Mouse (Mus musculus) hindbrain, postnatal 0 days (tissue): ENCODE data around the gene Tmem132d. TPM values are rescaled to one million over a fixed set of nuclear protein-coding genes. Genes with fewer than 3 reads are reported as not detected.
"Not testable (repeated sequence)": the region's sequence is repeated elsewhere in the genome, so short reads cannot be mapped to it uniquely, and the experiment has no call there.

Experiments
- ATAC-seq: fragments of 200-750 bp; cut with Nextera tagmentation; 2 replicates; pipeline ENCODE4 v1.8.0; 2017; ENCODE audit warnings: mild to moderate bottlenecking, moderate TSS enrichment, moderate library complexity
- DNase-seq: peaks from one replicate; pipeline ENCODE4 v3.0.0-alpha.2; 2015; ENCODE audit warnings: low spot score
- H3K27ac ChIP-seq: fragments of 300-500 bp; sonication (generic); 2 replicates; pipeline ENCODE4 v1.5.1; 2014; ENCODE audit warnings: mild to moderate bottlenecking
- H3K27me3 ChIP-seq: fragments of 300-500 bp; sonication (generic); 2 replicates; pipeline ENCODE4 v1.6.1; 2014; ENCODE audit warnings: low read length, mixed read lengths; ENCODE audit not compliant: insufficient read depth
- H3K36me3 ChIP-seq: fragments of 300-500 bp; sonication (generic); 2 replicates; pipeline ENCODE4 v1.6.1; 2014; ENCODE audit warnings: low read length, mixed read lengths; ENCODE audit not compliant: insufficient read depth
- H3K4me1 ChIP-seq: fragments of 300-500 bp; sonication (generic); 2 replicates; pipeline ENCODE4 v1.6.1; 2014; ENCODE audit warnings: antibody characterized with exemption, low read length, mixed read lengths; ENCODE audit not compliant: insufficient read depth
- H3K4me2 ChIP-seq: fragments of 300-500 bp; sonication (generic); 2 replicates; pipeline ENCODE4 v1.6.1; 2014; ENCODE audit warnings: low read depth, mild to moderate bottlenecking, low read length, moderate library complexity, mixed read lengths
- H3K4me3 ChIP-seq: fragments of 300-500 bp; sonication (generic); 2 replicates; pipeline ENCODE4 v1.5.1; 2014; ENCODE audit warnings: low read length
- H3K9ac ChIP-seq: fragments of 300-500 bp; sonication (generic); replicated peaks from 2 replicates; pipeline ENCODE4 v1.6.1; 2014; ENCODE audit warnings: mild to moderate bottlenecking, low read length, moderate library complexity, mixed read lengths
- H3K9me3 ChIP-seq: fragments of 300-500 bp; sonication (generic); 2 replicates; pipeline ENCODE4 v1.6.1; 2016; ENCODE audit warnings: low read length, mixed read lengths
- CTCF ChIP-seq: IDR thresholded peaks from 2 replicates; pipeline ENCODE4 v1.5.1; 2016; ENCODE audit warnings: antibody characterized with exemption, control low read depth, low read depth
- WGBS: fragments of 180-500 bp; shearing (Covaris S2); extraction: QIAGEN DNeasy Blood & Tissue Kit; methylation state at CpG from one replicate; pipeline ENCODE4 v1.1.7; 2014; 5-methylcytosine and 5-hydroxymethylcytosine counted together
- polyA plus RNA-seq: library from polyadenylated mRNA; unstranded; fragments of >200 nt; fragmentation: Nextera tagmentation; extraction: Ambion mirVana; gene quantifications from 2 replicates; pipeline ENCODE4 v1.2.1, GENCODE M21; 2015
- total RNA-seq: library from RNA; depleted of rRNA; stranded (reverse); fragments of >200 nt; gene quantifications from 2 replicates; pipeline ENCODE4 v1.2.3, GENCODE M21; 2014

The Tmem132d gene
- total and polyA plus RNA-seq, 2 experiments from 2014 or later, result 5.8 to 28.9 TPM

- H3K27ac ChIP-seq, result no peak overlapping the region
- H3K4me2 ChIP-seq, result no peak overlapping the region
- no peak for TF ChIP-seq CTCF
- ATAC-seq (no peak), DNase-seq (no peak)
- H3K36me3 ChIP-seq, result no peaks in the 10 kb centered on the region
- H3K9ac ChIP-seq, result no peak overlapping the region
- no peaks in the 10 kb centered on the region for H3K27me3 ChIP-seq
- no peaks in the 10 kb centered on the region for H3K9me3 ChIP-seq
- no peaks in the 10 kb centered on the region for H3K4me1 ChIP-seq
- WGBS, result 63% methylated on average over 4 of the region's 4 CpGs
- H3K4me3 ChIP-seq, result no peak overlapping the region
Measured at GRCm38 (mm10) chr5:127758576-127758975, 674.3 kb downstream of the Tmem132d start.

GRCm38 (mm10) chr5:127756671-127757423 is 676.0 kb downstream of the Tmem132d start:
- Histone ChIP-seq H3K27me3 (no peaks in the 10 kb centered on the region), H3K36me3 (no peaks in the 10 kb centered on the region), H3K4me3 (no peak overlapping the region), H3K4me2 (no peak overlapping the region), H3K4me1 (peaks cover under 1% of the 10 kb centered on the region; the same call in 1 of the 2 replicates), H3K9ac (no peak overlapping the region), H3K27ac (no peak overlapping the region), H3K9me3 (no peaks in the 10 kb centered on the region)
- peak; percentile 49 for TF ChIP-seq CTCF
- 88% methylated on average over 4 of the region's 4 CpGs for WGBS
- DNase-seq, result no peak
- no peak for ATAC-seq

- 65% methylated on average over 3 of the region's 3 CpGs for WGBS
- DNase-seq, result peak; percentile 40
- Histone ChIP-seq H3K36me3 (no peaks in the 10 kb centered on the region), H3K9ac (no peak overlapping the region), H3K9me3 (no peaks in the 10 kb centered on the region), H3K4me3 (no peak overlapping the region), H3K27ac (no peak overlapping the region), H3K4me1 (peaks cover 9% of the 10 kb centered on the region; the same call in 1 of the 2 replicates), H3K27me3 (no peaks in the 10 kb centered on the region), H3K4me2 (no peak overlapping the region)
- peak; percentile 30; the same call in 1 of the 2 replicates for ATAC-seq
- TF ChIP-seq CTCF, result no peak
Measured at GRCm38 (mm10) chr5:127756011-127756410, 676.9 kb downstream of the Tmem132d start.

DNA sequence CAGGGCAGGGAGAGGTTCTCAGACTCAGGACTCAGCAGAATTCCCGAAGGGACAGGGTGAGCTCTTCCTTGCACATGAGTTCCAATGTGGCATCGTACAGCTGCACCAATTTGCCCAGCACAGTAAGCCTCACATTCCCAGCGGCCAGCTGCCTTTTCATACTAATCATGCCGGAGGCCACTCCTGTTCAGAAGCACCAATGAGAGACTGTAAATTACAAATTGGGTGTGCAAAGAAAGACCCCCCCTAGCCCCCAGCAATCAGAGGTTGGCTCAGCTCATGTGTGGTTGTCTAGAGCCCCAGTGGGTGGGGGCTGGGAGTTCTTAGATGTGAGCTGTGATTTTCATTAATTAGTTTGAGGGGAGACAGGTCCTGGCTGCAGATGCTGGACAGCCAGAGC is 677.3 kb downstream of the Tmem132d start:
- H3K27me3 ChIP-seq, result no peaks in the 10 kb centered on the region
- H3K4me3 ChIP-seq, result no peak overlapping the region
- H3K9ac ChIP-seq, result no peak overlapping the region
- peak; percentile 55 for ATAC-seq
- peak; percentile 32 for DNase-seq
- peaks cover 11% of the 10 kb centered on the region; the same call in 1 of the 2 replicates for H3K4me1 ChIP-seq
- 64% methylated on average over 4 of the region's 4 CpGs for WGBS
- no peak for TF ChIP-seq CTCF
- H3K36me3 ChIP-seq, result no peaks in the 10 kb centered on the region
- H3K9me3 ChIP-seq, result no peaks in the 10 kb centered on the region
- H3K27ac ChIP-seq, result no peak overlapping the region; the same call in 1 of the 2 replicates
- no peak overlapping the region for H3K4me2 ChIP-seq

- Histone ChIP-seq H3K27ac (no peak overlapping the region), H3K36me3 (no peaks in the 10 kb centered on the region), H3K4me1 (peaks cover 11% of the 10 kb centered on the region; the same call in 1 of the 2 replicates), H3K4me2 (peak overlapping the region; percentile 31), H3K27me3 (no peaks in the 10 kb centered on the region), H3K4me3 (no peak overlapping the region), H3K9ac (no peak overlapping the region), H3K9me3 (no peaks in the 10 kb centered on the region)
- peak; percentile 71 for DNase-seq
- ATAC-seq, result peak; percentile 66; the same call in 1 of the 2 replicates
- TF ChIP-seq CTCF, result no peak; the same call in 1 of the 2 replicates
- WGBS, result 23% methylated on average over 20 of the region's 20 CpGs
Measured at GRCm38 (mm10) chr5:127751262-127751975, 681.5 kb downstream of the Tmem132d start.

DNA sequence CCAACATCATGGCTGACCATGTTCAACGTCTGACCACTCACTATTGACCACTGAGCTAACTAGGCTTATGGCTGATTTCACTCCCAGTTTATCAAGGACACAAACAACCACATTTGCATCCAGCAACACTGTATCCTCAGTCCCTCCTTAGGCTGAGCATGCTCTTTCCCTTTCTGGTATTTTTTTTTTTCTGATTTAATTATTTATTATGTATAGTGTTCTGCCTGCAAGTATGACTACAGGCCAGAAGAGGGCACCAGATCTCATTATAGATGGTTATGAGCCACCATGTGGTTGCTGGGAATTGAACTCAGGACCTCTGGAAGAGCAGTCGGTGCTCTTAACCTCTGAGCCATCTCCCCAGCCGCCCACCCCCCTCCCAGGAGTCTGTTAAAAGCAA is 683.3 kb downstream of the Tmem132d start:
- not testable (repeated sequence) for H3K27me3 ChIP-seq, DNase-seq, H3K4me3 ChIP-seq, ATAC-seq, H3K36me3 ChIP-seq, H3K4me2 ChIP-seq, H3K9ac ChIP-seq, H3K9me3 ChIP-seq, H3K27ac ChIP-seq
- 0 out of 2 replicates have a peak, but pooled peaks have one; percentile 8 for TF ChIP-seq CTCF
- 85% methylated on average over 3 of the region's 3 CpGs for WGBS
- H3K4me1 ChIP-seq, result peaks cover 11% of the 10 kb centered on the region; the same call in 1 of the 2 replicates
